Mouse (Mus musculus) inflammation-experienced regulatory T-cells, adult 6 months (primary cell): ENCODE measurements around the gene 2010300C02Rik. TPM values are rescaled to one million over a fixed set of nuclear protein-coding genes. Genes with fewer than 3 reads are reported as not detected.
"Not testable (repeated sequence)": the region's sequence is repeated elsewhere in the genome, so short reads cannot be mapped to it uniquely, and the experiment has no call there.

Experiments used
- ATAC-seq: one replicate; pipeline ENCODE4 v1.8.0; 2017
- polyA plus RNA-seq, 3 experiments: library from polyadenylated mRNA; unstranded; fragments of 100-300 nt; shearing (Covaris generic); gene quantifications; one replicate each; pipeline ENCODE4 v1.2.1; 2017

Gene 2010300C02Rik
- polyA plus RNA-seq, 3 experiments from 2014 or later, result 0.51 to 1.1 (median 0.70) TPM

DNA sequence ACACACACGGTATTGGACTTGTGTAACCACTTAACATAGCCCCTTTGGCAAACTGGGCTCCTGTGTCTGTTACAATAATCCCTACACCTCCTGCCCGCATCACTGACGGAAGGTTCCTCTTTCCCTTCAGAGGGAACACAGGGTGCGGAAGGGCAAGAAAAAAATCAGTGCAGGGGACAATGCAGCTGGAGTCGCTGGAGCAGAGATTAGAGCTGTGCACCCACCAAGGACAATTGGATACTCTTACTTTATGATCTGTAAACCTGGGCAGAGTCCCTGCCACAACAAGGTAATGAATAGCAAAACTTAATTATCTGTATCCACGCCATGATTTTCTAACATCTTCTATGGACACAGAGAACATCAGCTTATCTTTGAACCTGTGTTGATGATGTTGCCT, 97.8 kb downstream of the 2010300C02Rik start:
- ATAC-seq, result no peak

DNA sequence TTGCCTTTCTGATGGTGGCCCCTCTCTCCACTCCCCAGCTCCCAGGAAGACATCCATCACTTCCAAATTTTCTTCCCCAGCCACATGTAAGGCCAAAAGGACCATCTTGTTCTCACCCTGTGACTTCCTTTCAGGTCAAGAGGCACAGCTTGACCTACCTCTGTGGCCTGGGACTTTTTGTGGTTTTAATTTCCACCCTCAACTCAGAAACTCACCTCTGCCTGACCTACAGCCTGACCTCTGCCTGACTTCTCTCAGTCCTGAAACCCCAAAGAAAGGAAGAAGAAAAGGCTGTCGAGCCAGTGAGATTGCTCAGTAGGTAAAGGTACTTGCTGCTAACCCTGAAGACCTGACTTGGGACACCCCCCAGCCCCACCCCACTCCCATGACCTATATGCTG, 100.3 kb downstream of the 2010300C02Rik start:
- ATAC-seq, result no peak

- ATAC-seq, result no peak
These were observed 102.8 kb downstream of the 2010300C02Rik start for GRCm38 (mm10) chr1:37617047-37617446.

DNA sequence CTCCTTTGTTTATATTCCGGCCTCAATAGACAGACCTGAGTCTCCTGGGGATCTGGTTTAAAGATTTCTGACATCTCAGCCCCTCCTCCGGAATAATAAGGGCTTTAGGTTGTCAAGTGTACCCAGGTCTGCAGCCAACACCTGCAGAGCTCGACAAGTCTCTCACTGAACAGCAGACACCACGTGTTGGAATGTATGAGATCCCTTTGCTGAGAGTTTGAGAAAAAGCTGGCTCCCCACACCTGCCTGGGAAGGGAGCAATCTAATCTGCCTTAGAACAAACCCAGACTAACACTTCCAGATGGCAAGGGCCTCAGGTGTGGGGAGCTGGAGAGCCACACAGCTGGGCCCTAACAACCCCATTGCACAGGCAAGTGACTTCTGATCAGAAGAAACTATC, 103.3 kb downstream of the 2010300C02Rik start:
- no peak for ATAC-seq

DNA sequence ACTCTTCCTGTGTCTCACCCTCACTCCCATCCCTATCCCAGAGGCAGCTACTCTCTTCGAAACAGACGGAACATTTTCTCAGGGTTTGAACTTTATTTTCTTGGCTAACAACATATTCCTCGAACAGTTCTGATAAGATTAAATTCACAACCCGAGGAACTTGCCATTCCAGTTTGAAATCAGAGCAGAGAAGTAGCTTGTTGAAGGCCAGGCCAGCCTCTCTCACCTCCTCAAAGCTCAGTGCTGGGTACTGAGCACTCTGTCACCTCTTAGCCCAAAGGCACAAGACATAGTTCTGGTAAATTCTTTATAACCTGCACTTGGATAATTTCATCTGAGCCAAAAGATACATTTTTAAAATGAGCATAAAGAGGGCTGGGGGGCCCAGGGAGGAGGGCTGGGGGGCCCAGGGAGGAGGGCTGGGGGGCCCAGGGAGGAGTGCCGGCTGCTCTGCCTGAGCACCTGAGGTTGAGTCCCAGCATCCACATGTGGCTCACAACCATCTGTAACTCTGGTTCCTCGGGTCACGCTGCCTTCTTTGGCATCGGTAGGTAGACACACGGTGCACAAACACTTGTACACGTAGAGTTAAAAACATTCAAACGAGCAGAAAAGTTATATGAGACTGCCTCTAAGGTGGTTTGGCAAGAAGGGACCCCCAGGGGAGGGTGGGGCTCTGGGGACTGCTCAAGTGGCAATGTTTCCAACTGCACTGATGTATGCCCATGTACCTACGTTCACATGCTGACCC, 104.4 kb downstream of the 2010300C02Rik start:
- ATAC-seq, result no peak

GRCm38 (mm10) chr1:37614836-37615235, 105.0 kb downstream of the 2010300C02Rik start:
- peak; percentile 29 for ATAC-seq

GRCm38 (mm10) chr1:37614130-37614529, 105.8 kb downstream of the 2010300C02Rik start:
- peak; percentile 73 for ATAC-seq

DNA sequence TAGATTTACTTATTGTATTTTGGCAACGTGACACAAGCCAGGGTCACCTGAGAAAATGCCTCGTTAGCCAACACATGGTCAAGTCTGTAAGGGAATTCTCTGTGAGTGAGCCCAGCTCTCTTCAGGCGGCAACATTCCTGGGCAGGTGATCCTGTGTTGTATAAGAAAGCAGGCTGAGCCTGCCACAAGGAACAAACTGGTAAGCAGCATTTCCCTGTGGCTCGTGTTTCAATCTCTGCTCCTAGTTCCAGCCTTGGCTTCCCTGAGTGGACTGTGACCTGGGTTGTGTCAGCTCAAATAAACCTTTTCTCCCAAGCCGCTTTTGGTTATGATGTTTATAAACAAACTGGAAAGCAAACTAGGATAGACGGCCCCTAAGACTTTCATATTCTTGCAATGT, 108.9 kb downstream of the 2010300C02Rik start:
- ATAC-seq, result no peak

DNA sequence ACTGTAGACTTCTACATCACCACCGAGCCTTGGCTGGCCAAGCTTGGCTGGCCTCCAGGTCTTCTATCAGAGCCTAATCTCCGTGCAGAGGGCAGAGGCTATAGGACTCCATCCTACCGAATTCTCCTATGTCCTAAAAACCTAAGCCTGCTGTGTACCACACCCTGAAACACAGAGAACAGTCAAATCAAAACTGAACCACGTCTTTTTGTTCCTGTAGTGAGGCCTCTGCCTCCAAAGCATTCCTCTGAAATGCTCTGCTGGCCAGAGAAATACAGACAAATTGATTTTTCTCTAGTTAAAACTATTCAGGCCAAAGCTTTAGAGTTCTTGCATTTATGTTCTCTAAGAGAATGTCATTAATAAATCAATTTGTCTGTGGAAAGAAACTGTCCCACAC, 109.6 kb downstream of the 2010300C02Rik start:
- ATAC-seq, result no peak

- not testable (repeated sequence) for ATAC-seq
These were observed 114.2 kb downstream of the 2010300C02Rik start for GRCm38 (mm10) chr1:37605694-37606093.

- no peak for ATAC-seq
These were observed 116.7 kb downstream of the 2010300C02Rik start for GRCm38 (mm10) chr1:37603206-37603605.

GRCm38 (mm10) chr1:37602268-37602667, 117.6 kb downstream of the 2010300C02Rik start:
- no peak for ATAC-seq

GRCm38 (mm10) chr1:37601461-37601860, 118.4 kb downstream of the 2010300C02Rik start:
- no peak for ATAC-seq

GRCm38 (mm10) chr1:37600640-37601175, 119.2 kb downstream of the 2010300C02Rik start:
- ATAC-seq, result no peak

GRCm38 (mm10) chr1:37598986-37599385, 120.9 kb downstream of the 2010300C02Rik start:
- no peak for ATAC-seq

DNA sequence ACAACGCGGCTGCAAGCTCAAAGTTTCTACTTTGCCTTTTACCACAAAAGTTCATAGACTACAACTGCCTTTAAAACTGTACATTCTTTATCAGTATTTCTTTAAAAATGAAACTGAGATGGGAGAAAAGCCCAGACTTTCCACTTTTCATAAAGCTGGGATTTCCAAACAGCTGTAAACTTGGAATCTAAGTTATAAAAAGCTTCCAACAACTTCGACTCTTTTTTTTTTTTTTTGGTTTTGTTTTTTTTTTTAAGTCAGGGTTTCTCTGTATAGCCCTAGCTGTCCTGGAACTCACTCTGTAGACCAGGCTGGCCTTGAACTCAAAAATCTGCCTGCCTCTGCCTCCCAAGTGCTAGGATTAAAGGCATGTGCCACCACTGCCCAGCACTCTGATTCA, 125.1 kb downstream of the 2010300C02Rik start:
- not testable (repeated sequence) for ATAC-seq

DNA sequence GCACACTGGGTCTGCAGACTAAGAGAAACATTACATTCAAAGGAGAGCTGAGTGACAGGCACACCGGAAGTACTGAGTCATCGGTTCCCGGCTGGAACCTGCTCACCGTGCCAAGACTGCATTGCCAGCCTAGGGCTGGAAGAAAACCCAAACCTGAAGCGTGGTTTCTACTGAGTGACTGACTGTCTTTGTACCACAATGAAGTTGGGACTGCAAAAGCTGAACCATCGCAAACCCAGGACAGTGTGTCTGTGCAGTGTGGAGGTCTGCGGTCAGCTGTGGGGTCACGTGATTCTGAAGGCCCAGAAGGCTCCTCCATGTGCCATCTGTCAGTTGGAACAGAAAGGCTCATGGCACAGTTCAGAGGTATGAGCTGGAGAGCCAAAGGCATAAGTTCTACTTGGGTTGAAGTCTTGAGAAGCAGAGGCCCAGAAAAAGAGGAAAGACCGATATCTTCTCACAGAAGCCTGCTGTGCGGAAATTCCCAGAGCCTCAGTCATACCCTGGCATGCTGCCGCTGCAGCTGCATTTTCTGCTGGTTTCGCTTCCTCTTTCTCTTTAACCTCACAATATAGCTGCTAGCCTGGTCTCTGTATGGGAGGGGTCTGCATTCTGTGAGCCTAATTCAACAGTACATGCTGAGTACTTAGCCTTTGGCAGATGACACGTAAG, 133.9 kb downstream of the 2010300C02Rik start:
- ATAC-seq, result peak; percentile 64

GRCm38 (mm10) chr1:37583795-37584464, 136.0 kb downstream of the 2010300C02Rik start:
- ATAC-seq, result no peak

GRCm38 (mm10) chr1:37583167-37583566, 136.7 kb downstream of the 2010300C02Rik start:
- ATAC-seq, result no peak

DNA sequence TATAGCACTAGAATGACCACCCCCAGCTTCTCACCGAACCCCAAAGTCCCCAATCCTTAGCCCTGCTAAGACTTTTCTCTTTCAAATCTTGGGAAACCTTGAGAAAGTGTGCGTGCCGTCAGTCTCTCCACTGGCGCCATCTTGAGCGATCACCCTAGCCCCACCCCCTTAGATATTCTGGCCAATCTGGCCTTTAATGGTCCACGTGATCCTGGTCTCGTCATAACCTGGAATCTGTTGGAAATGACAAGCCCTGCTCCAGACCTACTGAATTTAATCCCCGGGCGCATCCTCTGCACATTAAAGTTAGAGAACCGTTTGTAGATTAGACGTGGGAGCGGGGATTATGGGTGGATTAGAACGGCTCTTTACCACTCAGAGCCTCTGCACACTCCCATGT, 140.2 kb downstream of the 2010300C02Rik start:
- ATAC-seq, result no peak

- ATAC-seq, result no peak
These were observed 147.2 kb downstream of the 2010300C02Rik start for GRCm38 (mm10) chr1:37572528-37573272.

DNA sequence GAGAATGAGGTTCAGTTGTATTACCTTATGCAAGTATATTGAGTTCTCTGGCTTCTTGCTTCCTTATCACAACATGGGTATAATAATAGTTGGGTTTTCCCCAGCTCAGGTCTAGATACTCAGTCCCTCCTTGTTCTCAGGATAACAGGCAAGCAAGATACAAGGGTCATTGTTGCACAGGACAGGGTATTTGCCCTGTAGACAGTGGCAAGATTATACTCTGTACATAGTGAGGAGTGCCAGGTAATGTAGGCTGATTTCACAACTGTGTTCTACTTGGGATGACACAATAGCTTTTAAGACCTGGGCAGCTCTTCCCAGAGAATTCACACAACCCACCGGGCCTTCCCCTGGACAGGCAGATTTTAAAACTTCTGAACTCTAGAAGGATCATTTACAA, 151.5 kb downstream of the 2010300C02Rik start:
- ATAC-seq, result no peak

- ATAC-seq, result no peak
These were observed 153.1 kb downstream of the 2010300C02Rik start for GRCm38 (mm10) chr1:37566754-37567153.
